Mouse (Mus musculus): ENCODE measurements around the gene Npepps. TPM values are rescaled to one million over a fixed set of nuclear protein-coding genes. Genes with fewer than 3 reads are reported as not detected.

The Npepps gene
- total and polyA plus RNA-seq, 3 experiments = 20.5 to 41.6 TPM; not detected in 1

GRCm38 (mm10) chr11:97176851-97177250 is 103.6 kb downstream of the Npepps start:
- DNase-seq (ENCODE audit: low read depth, low spot score) = peak; percentile 74
- H3K27me3 ChIP-seq (ENCODE audit: control insufficient read depth in 1 of 2, insufficient read depth in 2 of 2, low read length in 2 of 2) = no peaks in the 10 kb centered on the region

DNA sequence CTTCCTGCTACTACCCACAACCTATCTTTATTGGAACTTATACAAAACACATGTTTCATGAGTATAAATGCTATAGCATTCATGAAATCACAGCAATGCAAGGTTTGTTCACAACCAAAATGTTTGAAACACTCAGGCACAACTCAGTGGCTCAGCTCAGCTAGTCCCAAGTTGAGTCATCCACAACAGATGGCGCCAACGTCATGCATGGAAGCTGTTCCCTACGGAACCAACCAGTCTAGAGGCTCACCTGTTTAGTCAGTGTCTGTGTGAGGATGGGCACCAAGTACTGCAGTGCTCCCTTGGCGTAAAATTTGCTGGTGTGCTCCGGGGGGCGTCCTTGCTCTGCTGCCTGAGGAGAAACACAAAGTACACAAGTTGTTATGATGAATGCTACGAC is 104.9 kb downstream of the Npepps start:
- no peak for DNase-seq (ENCODE audit: low read depth, low spot score)
- TF ChIP-seq JUND (IDR thresholded peaks at IDR 0.05; ENCODE audit: low read depth, low read length) (no peak), GATA1 (IDR thresholded peaks at IDR 0.05; ENCODE audit: low read depth, low read length) (no peak), POLR2AphosphoS2 (IDR thresholded peaks at IDR 0.05; ENCODE audit: low read length) (no peak), BHLHE40 (IDR thresholded peaks at IDR 0.05; ENCODE audit: borderline replicate concordance, low read depth, low read length) (no peak), CHD2 (IDR thresholded peaks at IDR 0.05; ENCODE audit: low read length) (no peak), POLR2AphosphoS5 (IDR thresholded peaks at IDR 0.05; ENCODE audit: borderline replicate concordance, low read depth, low read length) (no peak), ETS1 (IDR thresholded peaks at IDR 0.05; ENCODE audit: low read depth, low read length) (no peak), GABPA (IDR thresholded peaks at IDR 0.05; ENCODE audit: low read depth, low read length) (no peak), MAFK (IDR thresholded peaks at IDR 0.05; ENCODE audit: borderline replicate concordance, low read depth, low read length) (no peak), ZC3H11A (IDR thresholded peaks at IDR 0.05; ENCODE audit: low read depth, low read length) (no peak), MAZ (IDR thresholded peaks at IDR 0.05; ENCODE audit: low read depth, low read length) (no peak), RCOR1 (IDR thresholded peaks at IDR 0.05; ENCODE audit: low read depth, low read length) (no peak)
- Histone ChIP-seq H3K79me2 (ENCODE audit: control insufficient read depth, insufficient read depth, low read length, poor library complexity) (peaks cover 15% of the 10 kb centered on the region), H3K9me3 (replicated peaks; ENCODE audit: insufficient read depth, low read length) (no peaks in the 10 kb centered on the region), H3K9ac (ENCODE audit: control insufficient read depth, low read depth, low read length, poor library complexity, severe bottlenecking) (no peak overlapping the region), H3K4me3 (ENCODE audit: control insufficient read depth in 1 of 2, insufficient read depth in 1 of 2, low read depth in 2 of 2, low read length in 2 of 2) (no peak overlapping the region), H3K27me3 (ENCODE audit: control insufficient read depth in 1 of 2, insufficient read depth in 2 of 2, low read length in 2 of 2) (no peaks in the 10 kb centered on the region), H3K36me3 (ENCODE audit: control insufficient read depth in 1 of 2, insufficient read depth in 2 of 2, low read length in 2 of 2) (peaks cover 8 to 88% of the 10 kb centered on the region in 2 experiments), H3K27ac (ENCODE audit: control insufficient read depth, low read depth, low read length) (no peak overlapping the region), H3K4me1 (ENCODE audit: control insufficient read depth in 1 of 2, insufficient read depth in 2 of 2, low read length in 2 of 2) (no peaks in the 10 kb centered on the region)

More at GRCm38 (mm10) chr11:97176851-97177250, 103.6 kb downstream of the Npepps start:
- Histone ChIP-seq H3K4me3 (ENCODE audit: control insufficient read depth in 1 of 2, insufficient read depth in 1 of 2, low read depth in 2 of 2, low read length in 2 of 2) (no peak overlapping the region), H3K9ac (ENCODE audit: control insufficient read depth, low read depth, low read length, poor library complexity, severe bottlenecking) (no peak overlapping the region), H3K4me1 (ENCODE audit: control insufficient read depth in 1 of 2, insufficient read depth in 2 of 2, low read length in 2 of 2) (no peaks in the 10 kb centered on the region), H3K27ac (ENCODE audit: control insufficient read depth, low read depth, low read length) (no peak overlapping the region), H3K36me3 (ENCODE audit: control insufficient read depth in 1 of 2, insufficient read depth in 2 of 2, low read length in 2 of 2) (peaks cover 17 to 83% of the 10 kb centered on the region in 2 experiments), H3K9me3 (replicated peaks; ENCODE audit: insufficient read depth, low read length) (no peaks in the 10 kb centered on the region), H3K79me2 (ENCODE audit: control insufficient read depth, insufficient read depth, low read length, poor library complexity) (peaks cover 23% of the 10 kb centered on the region)
- TF ChIP-seq ETS1 (IDR thresholded peaks at IDR 0.05; ENCODE audit: low read depth, low read length) (no peak), POLR2AphosphoS5 (IDR thresholded peaks at IDR 0.05; ENCODE audit: borderline replicate concordance, low read depth, low read length) (no peak), CHD1 (IDR thresholded peaks at IDR 0.05; ENCODE audit: low read depth, low read length) (no peak), ZNF384 (IDR thresholded peaks at IDR 0.05; ENCODE audit: low read depth, low read length) (no peak), MYB (IDR thresholded peaks at IDR 0.05; ENCODE audit: low read depth, low read length) (no peak), ZMIZ1 (IDR thresholded peaks at IDR 0.05; ENCODE audit: low read depth, low read length) (no peak), RAD21 (IDR thresholded peaks at IDR 0.05; ENCODE audit: low read depth, low read length) (peak; percentile 51), NRF1 (IDR thresholded peaks at IDR 0.05; ENCODE audit: insufficient read depth, low read depth, low read length, poor library complexity, severe bottlenecking) (no peak), CHD2 (IDR thresholded peaks at IDR 0.05; ENCODE audit: low read length) (no peak), E2F4 (IDR thresholded peaks at IDR 0.05; ENCODE audit: borderline replicate concordance, low read depth, low read length) (no peak), ELF1 (IDR thresholded peaks at IDR 0.05; ENCODE audit: low read depth, low read length) (no peak), MXI1 (IDR thresholded peaks at IDR 0.05; ENCODE audit: low read depth, low read length) (0 out of 2 replicates have a peak, but pooled peaks have one; percentile 31), SIN3A (IDR thresholded peaks at IDR 0.05; ENCODE audit: low read length) (0 out of 2 replicates have a peak, but pooled peaks have one; percentile 23), ZKSCAN1 (IDR thresholded peaks at IDR 0.05; ENCODE audit: low read depth, low read length) (no peak), GABPA (IDR thresholded peaks at IDR 0.05; ENCODE audit: low read depth, low read length) (no peak), NELFE (IDR thresholded peaks at IDR 0.05; ENCODE audit: low read depth, low read length) (no peak), RCOR1 (IDR thresholded peaks at IDR 0.05; ENCODE audit: low read depth, low read length) (no peak), MEF2A (IDR thresholded peaks at IDR 0.05; ENCODE audit: extremely low read depth, insufficient replicate concordance, low read depth, low read length, poor library complexity, severe bottlenecking) (no peak), HCFC1 (IDR thresholded peaks at IDR 0.05; ENCODE audit: low read depth, low read length) (no peak), ZC3H11A (IDR thresholded peaks at IDR 0.05; ENCODE audit: low read depth, low read length) (no peak), MAFK (IDR thresholded peaks at IDR 0.05; ENCODE audit: borderline replicate concordance, low read depth, low read length) (no peak), BHLHE40 (IDR thresholded peaks at IDR 0.05; ENCODE audit: borderline replicate concordance, low read depth, low read length) (no peak), TBP (IDR thresholded peaks at IDR 0.05; ENCODE audit: low read depth, low read length) (no peak), MAX (IDR thresholded peaks at IDR 0.05; ENCODE audit: low read length) (no peak), JUND (IDR thresholded peaks at IDR 0.05; ENCODE audit: low read depth, low read length) (no peak), SMC3 (IDR thresholded peaks at IDR 0.05; ENCODE audit: low read depth, low read length) (peak; percentile 59), CTCF (IDR thresholded peaks at IDR 0.05 in 2 of 3, conservative IDR thresholded peaks at IDR 0.05 in 1 of 3; ENCODE audit: control insufficient read depth in 1 of 3, insufficient read depth in 1 of 3, low read depth in 2 of 3, low read length in 3 of 3, poor library complexity in 1 of 3, severe bottlenecking in 1 of 3) (peak; percentile 56 to 78 (median 64))

Measured in MEL (cell line).